Comparison of ENCODE assay signal across 8 mouse cellular contexts in the genomic region with DNA sequence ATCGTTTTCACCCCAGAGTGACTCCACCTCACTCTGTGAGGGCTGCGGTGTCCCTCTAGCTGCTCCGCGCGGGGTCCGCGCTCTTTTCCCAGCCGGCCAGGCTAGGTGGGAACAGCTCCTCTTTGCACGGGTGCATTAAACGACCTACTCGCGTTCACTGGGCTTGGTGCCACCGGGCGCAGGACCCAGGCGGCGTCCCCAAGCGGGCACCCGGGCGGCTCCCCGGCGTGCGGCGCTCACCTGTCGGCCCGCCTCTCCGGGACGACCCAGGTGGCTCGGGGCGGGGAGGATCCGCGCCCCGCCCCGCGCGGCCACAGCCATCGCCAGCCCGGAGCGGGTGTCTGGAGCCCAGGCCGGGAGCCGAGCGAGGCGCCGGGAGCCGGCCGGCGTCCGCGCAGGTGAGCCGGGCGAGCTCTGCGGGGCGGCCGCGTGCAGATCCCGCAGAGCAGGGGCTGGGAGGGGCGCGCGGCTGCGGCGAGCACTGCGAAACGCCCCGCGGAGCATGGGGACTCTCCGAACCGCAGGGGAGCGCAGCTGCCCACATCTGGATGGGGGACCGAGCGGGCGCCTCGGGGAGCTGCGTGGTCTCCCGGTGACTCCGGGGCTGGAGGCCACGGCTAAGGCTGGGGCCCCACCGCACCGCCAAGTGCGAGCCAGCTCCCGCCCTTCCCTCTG. TPM values are rescaled to one million over a fixed set of nuclear protein-coding genes. Genes with fewer than 3 reads are reported as not detected.
DNase-seq lines count a peak whose midpoint lies in the region; ATAC-seq and TF ChIP-seq lines count a peak whose summit lies in the region.

A gene (plus strand): TSS at position 313 of the 675 bp plus-strand sequence.

- H3K9ac ChIP-seq in hindbrain, embryonic 13.5 days: peak within 1 kb of the TSS; percentile 82
- no peak within 1 kb of the TSS for H3K9ac ChIP-seq in liver, embryonic 11.5 days (ENCODE audit: low read depth, low read length)

- peak; percentile 15 to 55 for DNase-seq in adrenal gland, adult (ENCODE audit: inconsistent age in 2 of 2, low spot score in 1 of 2)
- no peak for DNase-seq in adrenal gland, adult 8-10 months
- no peak for DNase-seq in spleen, adult 2 months (ENCODE audit: low read depth in 1 of 2, low spot score in 2 of 2)
- DNase-seq in spleen, adult 12 weeks (ENCODE audit: low spot score): no peak
- DNase-seq in liver, embryonic 11.5 days (ENCODE audit: low spot score): no peak
- peak; percentile 55 for DNase-seq in neural tube, embryonic 10.5 days (ENCODE audit: extremely low spot score, low spot score)
- DNase-seq in right cerebral cortex, postnatal 10 days (ENCODE audit: low spot score in 2 of 2): no peak

- no peak within 1 kb of the TSS for H3K27ac ChIP-seq in spleen, adult 2 months (ENCODE audit: insufficient read depth, low read length)
- no peak within 1 kb of the TSS for H3K27ac ChIP-seq in hindbrain, embryonic 13.5 days
- H3K27ac ChIP-seq in liver, embryonic 11.5 days (ENCODE audit: low read depth, low read length): no peak within 1 kb of the TSS

- peak within 1 kb of the TSS; percentile 100 for H3K4me2 ChIP-seq in hindbrain, embryonic 13.5 days
- H3K4me2 ChIP-seq in liver, embryonic 11.5 days: peak within 1 kb of the TSS; percentile 89

- H3K36me3 ChIP-seq in spleen, adult 2 months (ENCODE audit: control insufficient read depth, insufficient read depth, low read length): no peaks in the 10 kb centered on the region
- no peaks in the 10 kb centered on the region for H3K36me3 ChIP-seq in hindbrain, embryonic 13.5 days
- no peaks in the 10 kb centered on the region for H3K36me3 ChIP-seq in liver, embryonic 11.5 days (ENCODE audit: control insufficient read depth, insufficient read depth, low read length)

- H3K4me1 ChIP-seq in spleen, adult 2 months (ENCODE audit: control insufficient read depth, insufficient read depth, insufficient read length): peaks cover 3% of the 10 kb centered on the region; the same call in 1 of the 2 replicates
- H3K4me1 ChIP-seq in hindbrain, embryonic 13.5 days (replicated peaks): peaks cover 9% of the 10 kb centered on the region
- peaks cover 5% of the 10 kb centered on the region; the same call in 1 of the 2 replicates for H3K4me1 ChIP-seq in liver, embryonic 11.5 days (replicated peaks; ENCODE audit: control insufficient read depth, insufficient read depth, low read length)

- TF ChIP-seq POLR2A in spleen, adult 2 months (IDR thresholded peaks at IDR 0.05; ENCODE audit: low read depth, low read length): no peak

- peak; percentile 85 for ATAC-seq in hindbrain, embryonic 13.5 days (ENCODE audit: low FRiP score)
- 0 out of 2 replicates have a peak, but pooled peaks have one; percentile 12 for ATAC-seq in liver, embryonic 11.5 days (replicated peaks; ENCODE audit: low FRiP score)

- 3% methylated on average over 77 of the region's 79 CpGs for WGBS in spleen, adult 2 months
- WGBS in hindbrain, embryonic 13.5 days: under 1% methylated on average over 79 of the region's 79 CpGs
- 2% methylated on average over 66 of the region's 79 CpGs for WGBS in liver, embryonic 11.5 days

- H3K27me3 ChIP-seq in spleen, adult 2 months (ENCODE audit: control insufficient read depth, insufficient read depth, low read length): peaks cover 15% of the 10 kb centered on the region
- peaks cover 47% of the 10 kb centered on the region for H3K27me3 ChIP-seq in hindbrain, embryonic 13.5 days
- H3K27me3 ChIP-seq in liver, embryonic 11.5 days (replicated peaks; ENCODE audit: control insufficient read depth, insufficient read depth, low read length): peaks cover 46% of the 10 kb centered on the region

- peak within 1 kb of the TSS; percentile 30; the same call in 1 of the 2 replicates for H3K4me3 ChIP-seq in spleen, adult 2 months (ENCODE audit: extremely low read depth, insufficient read depth, insufficient read length)
- peak within 1 kb of the TSS; percentile 66 for H3K4me3 ChIP-seq in hindbrain, embryonic 13.5 days
- H3K4me3 ChIP-seq in liver, embryonic 11.5 days (ENCODE audit: low read depth, low read length): peak within 1 kb of the TSS; percentile 56

- no peaks in the 10 kb centered on the region for H3K9me3 ChIP-seq in hindbrain, embryonic 13.5 days
- H3K9me3 ChIP-seq in liver, embryonic 11.5 days (ENCODE audit: control insufficient read depth, low read length): no peaks in the 10 kb centered on the region

- no peak for TF ChIP-seq CTCF in spleen, adult 2 months (IDR thresholded peaks at IDR 0.05; ENCODE audit: extremely low read depth, insufficient read depth, insufficient read length, insufficient replicate concordance)

RNA-seq across cellular contexts. Expression of the gene that starts here (rescaled TPM):
- total RNA-seq in adrenal gland, adult 8-10 months (2022): under 1 TPM in 3 of 4 experiments, not detected in 1; 0.24 to 0.52 (median 0.24) TPM
- 0.51 and 0.59 TPM in 2 replicates for polyA plus RNA-seq in spleen, adult 2 months (2012; rRNA removed)
- 4.4 and 5.0 TPM in 2 replicates for polyA plus RNA-seq in hindbrain, embryonic 13.5 days (2015; fragmentation: Nextera tagmentation; extraction: Ambion mirVana)
- 0.47 and 0.48 TPM in 2 replicates for polyA plus RNA-seq in liver, embryonic 11.5 days (2014; fragmentation: Nextera tagmentation; extraction: Ambion mirVana)

Comparison
In these comparisons a context has a peak if more than half of its experiments do, and no peak if none do; other contexts are left out.
1. DNase-seq: peak in adrenal gland, adult (2 of 2) and neural tube, embryonic 10.5 days (single experiment); none in adrenal gland, adult 8-10 months (single experiment), spleen, adult 2 months (0 of 2), spleen, adult 12 weeks (single experiment), liver, embryonic 11.5 days (single experiment) and right cerebral cortex, postnatal 10 days (0 of 2).
2. Peak in ATAC-seq, H3K4me3 ChIP-seq and H3K4me2 ChIP-seq in liver, embryonic 11.5 days; RNA of the gene not detected or under 1 TPM.
3. Peak in every context shown above with its lines, with median percentiles within 50 percentile points of each other: H3K4me3 ChIP-seq.